Mouse (Mus musculus) midbrain, embryonic 13.5 days (tissue): ENCODE data around the gene Olfm1. TPM values are rescaled to one million over a fixed set of nuclear protein-coding genes. Genes with fewer than 3 reads are reported as not detected.

Experiments used
- ATAC-seq: fragments of 200-750 bp; cut with Nextera tagmentation; 2 replicates; pipeline ENCODE4 v1.8.0; 2017; ENCODE audit warnings: mild to moderate bottlenecking, moderate TSS enrichment, moderate library complexity
- H3K27ac ChIP-seq: fragments of 300-500 bp; sonication (generic); 2 replicates; pipeline ENCODE4 v1.5.1; 2015; ENCODE audit warnings: inconsistent platforms, mild to moderate bottlenecking, moderate library complexity
- H3K27me3 ChIP-seq: fragments of 300-500 bp; sonication (generic); 2 replicates; pipeline ENCODE4 v1.6.1; 2015; ENCODE audit warnings: mild to moderate bottlenecking, inconsistent platforms
- H3K36me3 ChIP-seq: fragments of 300-500 bp; sonication (generic); 2 replicates; pipeline ENCODE4 v1.6.1; 2015; ENCODE audit warnings: mild to moderate bottlenecking, inconsistent platforms
- H3K4me1 ChIP-seq: fragments of 300-500 bp; sonication (generic); replicated peaks from 2 replicates; pipeline ENCODE4 v1.6.1; 2015; ENCODE audit warnings: inconsistent platforms
- H3K4me2 ChIP-seq: fragments of 300-500 bp; sonication (generic); replicated peaks from 2 replicates; pipeline ENCODE4 v1.6.1; 2015; ENCODE audit warnings: moderate library complexity, mild to moderate bottlenecking, inconsistent platforms
- H3K4me3 ChIP-seq: fragments of 300-500 bp; sonication (generic); replicated peaks from 2 replicates; pipeline ENCODE4 v1.5.1; 2015; ENCODE audit warnings: mild to moderate bottlenecking, inconsistent platforms
- H3K9ac ChIP-seq: fragments of 300-500 bp; sonication (generic); replicated peaks from 2 replicates; pipeline ENCODE4 v1.6.1; 2015; ENCODE audit warnings: mild to moderate bottlenecking, inconsistent platforms
- H3K9me3 ChIP-seq: fragments of 300-500 bp; sonication (generic); 2 replicates; pipeline ENCODE4 v1.6.1; 2016; ENCODE audit warnings: mild to moderate bottlenecking, inconsistent platforms
- WGBS: fragments of 180-500 bp; shearing (Covaris S2); methylation state at CpG from one replicate; pipeline ENCODE4 v1.1.7; 2015; 5-methylcytosine and 5-hydroxymethylcytosine counted together
- polyA plus RNA-seq: library from polyadenylated mRNA; unstranded; fragments of >200 nt; fragmentation: Nextera tagmentation; extraction: Ambion mirVana; gene quantifications from 2 replicates; pipeline ENCODE4 v1.2.1, GENCODE M21; 2015

Gene Olfm1
- polyA plus RNA-seq = 171 and 203 TPM in 2 replicates

GRCm38 (mm10) chr2:28192821-28193689 is at the start of gene Olfm1:
Olfm1 (plus strand) TSS chr2:28192992.
- peak within 1 kb of the TSS; percentile 93 for H3K27ac ChIP-seq
- peak within 1 kb of the TSS; percentile 84 for H3K4me3 ChIP-seq
- peaks cover 62% of the 10 kb centered on the region for H3K4me1 ChIP-seq
- peak within 1 kb of the TSS; percentile 63 for H3K4me2 ChIP-seq
- peak; percentile 85 for ATAC-seq
- H3K36me3 ChIP-seq = no peaks in the 10 kb centered on the region
- under 1% methylated on average over 70 of the region's 76 CpGs for WGBS
- H3K9me3 ChIP-seq = no peaks in the 10 kb centered on the region
- H3K27me3 ChIP-seq = no peaks in the 10 kb centered on the region
- peak within 1 kb of the TSS; percentile 91 for H3K9ac ChIP-seq

GRCm38 (mm10) chr2:28143417-28144045 is 49.3 kb upstream of the Olfm1 start:
- Histone ChIP-seq H3K4me1 (peaks cover 18% of the 10 kb centered on the region), H3K27ac (no peak overlapping the region), H3K27me3 (no peaks in the 10 kb centered on the region), H3K9ac (no peak overlapping the region), H3K9me3 (no peaks in the 10 kb centered on the region), H3K36me3 (no peaks in the 10 kb centered on the region), H3K4me3 (no peak overlapping the region), H3K4me2 (no peak overlapping the region)
- ATAC-seq = no peak
- WGBS = 74% methylated on average over 13 of the region's 13 CpGs

- 90% methylated on average over 5 of the region's 5 CpGs for WGBS
- H3K27me3 ChIP-seq = no peaks in the 10 kb centered on the region
- no peak overlapping the region for H3K9ac ChIP-seq
- no peaks in the 10 kb centered on the region for H3K36me3 ChIP-seq
- no peak overlapping the region for H3K27ac ChIP-seq
- peaks cover 30% of the 10 kb centered on the region for H3K4me1 ChIP-seq
- H3K9me3 ChIP-seq = no peaks in the 10 kb centered on the region
- ATAC-seq = no peak
- H3K4me3 ChIP-seq = no peak overlapping the region
- no peak overlapping the region for H3K4me2 ChIP-seq
These were observed 47.1 kb upstream of the Olfm1 start for GRCm38 (mm10) chr2:28145702-28146101.

- H3K4me2 ChIP-seq = no peak overlapping the region
- WGBS = 75% methylated on average over 4 of the region's 4 CpGs
These were observed 46.6 kb upstream of the Olfm1 start for GRCm38 (mm10) chr2:28146152-28146551.

GRCm38 (mm10) chr2:28146685-28147084 is 46.1 kb upstream of the Olfm1 start:
- Histone ChIP-seq H3K9ac (no peak overlapping the region), H3K27ac (no peak overlapping the region), H3K27me3 (no peaks in the 10 kb centered on the region), H3K36me3 (no peaks in the 10 kb centered on the region), H3K4me1 (peaks cover 25% of the 10 kb centered on the region), H3K4me3 (no peak overlapping the region), H3K9me3 (no peaks in the 10 kb centered on the region), H3K4me2 (no peak overlapping the region)
- no peak for ATAC-seq
- WGBS = 78% methylated on average over 4 of the region's 4 CpGs

More at GRCm38 (mm10) chr2:28146152-28146551, 46.6 kb upstream of the Olfm1 start:
- H3K4me1 ChIP-seq = peaks cover 30% of the 10 kb centered on the region
- ATAC-seq = no peak
- no peaks in the 10 kb centered on the region for H3K36me3 ChIP-seq
- H3K27me3 ChIP-seq = no peaks in the 10 kb centered on the region
- no peak overlapping the region for H3K9ac ChIP-seq
- no peak overlapping the region for H3K4me3 ChIP-seq
- no peaks in the 10 kb centered on the region for H3K9me3 ChIP-seq
- no peak overlapping the region for H3K27ac ChIP-seq

DNA sequence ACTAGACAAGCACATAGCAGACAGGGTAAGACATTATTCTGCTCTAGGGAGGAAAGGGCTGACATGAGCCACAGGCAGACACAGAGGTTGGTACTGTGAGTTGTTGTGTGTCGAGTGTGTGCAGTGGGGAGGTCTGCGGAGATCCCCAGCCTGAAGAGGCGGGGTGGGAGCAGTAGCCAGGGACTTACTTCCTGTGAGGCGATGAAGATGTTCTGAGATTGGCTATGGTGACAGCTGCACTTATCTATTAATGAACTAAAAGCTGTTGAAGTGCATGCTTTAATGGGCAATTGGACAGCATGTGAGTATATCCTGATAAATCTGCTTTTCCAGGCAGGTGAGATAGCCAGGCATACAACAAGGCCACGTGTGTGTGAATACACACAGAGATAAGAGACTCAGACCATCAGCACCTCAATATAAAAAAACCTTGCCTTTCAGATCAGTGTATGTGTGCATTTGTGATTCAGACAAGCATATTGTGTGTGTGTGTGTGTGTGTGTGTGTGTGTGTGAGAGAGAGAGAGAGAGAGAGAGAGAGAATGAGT is 45.5 kb upstream of the Olfm1 start:
- 84% methylated on average over 5 of the region's 5 CpGs for WGBS
- H3K4me1 ChIP-seq = peaks cover 20% of the 10 kb centered on the region
- no peak overlapping the region for H3K9ac ChIP-seq
- no peak overlapping the region for H3K4me3 ChIP-seq
- no peak for ATAC-seq
- H3K27me3 ChIP-seq = no peaks in the 10 kb centered on the region
- H3K36me3 ChIP-seq = no peaks in the 10 kb centered on the region
- H3K9me3 ChIP-seq = no peaks in the 10 kb centered on the region
- H3K4me2 ChIP-seq = no peak overlapping the region
- no peak overlapping the region for H3K27ac ChIP-seq

- no peaks in the 10 kb centered on the region for H3K27me3 ChIP-seq
- no peak for ATAC-seq
- H3K4me3 ChIP-seq = no peak overlapping the region
- 67% methylated on average over 11 of the region's 11 CpGs for WGBS
- peaks cover 12% of the 10 kb centered on the region for H3K4me1 ChIP-seq
- H3K4me2 ChIP-seq = no peak overlapping the region
- no peak overlapping the region for H3K27ac ChIP-seq
- no peak overlapping the region for H3K9ac ChIP-seq
- no peaks in the 10 kb centered on the region for H3K36me3 ChIP-seq
- no peaks in the 10 kb centered on the region for H3K9me3 ChIP-seq
These were observed 43.1 kb upstream of the Olfm1 start for GRCm38 (mm10) chr2:28149688-28150087.

- H3K27me3 ChIP-seq = 0 out of 2 replicates have a peak, but pooled peaks cover 4% of the 10 kb centered on the region
- H3K4me3 ChIP-seq = no peak overlapping the region
- H3K36me3 ChIP-seq = no peaks in the 10 kb centered on the region
- ATAC-seq = peak; percentile 64
- no peak overlapping the region for H3K9ac ChIP-seq
- no peaks in the 10 kb centered on the region for H3K9me3 ChIP-seq
- H3K4me2 ChIP-seq = no peak overlapping the region
- H3K4me1 ChIP-seq = peaks cover 19% of the 10 kb centered on the region
- 0 out of 2 replicates have a peak overlapping the region, but pooled peaks have one; percentile 14 for H3K27ac ChIP-seq
- WGBS = 40% methylated on average over 7 of the region's 7 CpGs
These were observed 32.2 kb upstream of the Olfm1 start for GRCm38 (mm10) chr2:28160568-28160967.

- Histone ChIP-seq H3K9ac (no peak overlapping the region), H3K36me3 (no peaks in the 10 kb centered on the region), H3K27ac (no peak overlapping the region), H3K4me1 (peaks cover 16% of the 10 kb centered on the region), H3K4me3 (no peak overlapping the region), H3K9me3 (no peaks in the 10 kb centered on the region), H3K4me2 (no peak overlapping the region), H3K27me3 (0 out of 2 replicates have a peak, but pooled peaks cover 6% of the 10 kb centered on the region)
- WGBS = 54% methylated on average over 8 of the region's 8 CpGs
- no peak for ATAC-seq
These were observed 27.2 kb upstream of the Olfm1 start for GRCm38 (mm10) chr2:28165570-28165969.

GRCm38 (mm10) chr2:28169336-28169735 is 23.5 kb upstream of the Olfm1 start:
- H3K27ac ChIP-seq = no peak overlapping the region
- H3K36me3 ChIP-seq = no peaks in the 10 kb centered on the region
- no peak overlapping the region for H3K4me3 ChIP-seq
- 0 out of 2 replicates have a peak, but pooled peaks cover 2% of the 10 kb centered on the region for H3K27me3 ChIP-seq
- H3K9me3 ChIP-seq = no peaks in the 10 kb centered on the region
- peaks cover 11% of the 10 kb centered on the region for H3K4me1 ChIP-seq
- no peak overlapping the region for H3K4me2 ChIP-seq
- ATAC-seq = no peak
- no peak overlapping the region for H3K9ac ChIP-seq
- 72% methylated on average over 12 of the region's 12 CpGs for WGBS

- Histone ChIP-seq H3K27me3 (no peaks in the 10 kb centered on the region), H3K27ac (no peak overlapping the region), H3K4me2 (no peak overlapping the region), H3K9ac (no peak overlapping the region), H3K36me3 (no peaks in the 10 kb centered on the region), H3K4me1 (peaks cover 7% of the 10 kb centered on the region; the same call in 1 of the 2 replicates), H3K4me3 (no peak overlapping the region), H3K9me3 (no peaks in the 10 kb centered on the region)
- ATAC-seq = no peak
- 67% methylated on average over 6 of the region's 6 CpGs for WGBS
These were observed 20.8 kb upstream of the Olfm1 start for GRCm38 (mm10) chr2:28171962-28172361.
